Mouse (Mus musculus) lung, embryonic 15.5 days (tissue): Measurements from ENCODE around the gene Sox1. TPM values are rescaled to one million over a fixed set of nuclear protein-coding genes. Genes with fewer than 3 reads are reported as not detected.

Experiments
- ATAC-seq: fragments of 200-750 bp; cut with Nextera tagmentation; 2 replicates; pipeline ENCODE4 v1.8.0; 2017; ENCODE audit warnings: moderate number of reproducible peaks, borderline replicate concordance; ENCODE audit not compliant: low FRiP score, low TSS enrichment; ENCODE audit errors: extremely low read depth
- H3K27ac ChIP-seq: fragments of 300-500 bp; sonication (generic); 2 replicates; pipeline ENCODE4 v1.5.1; 2015; ENCODE audit warnings: moderate library complexity, mild to moderate bottlenecking, inconsistent platforms
- H3K27me3 ChIP-seq: fragments of 300-500 bp; sonication (generic); 2 replicates; pipeline ENCODE4 v1.6.1; 2015; ENCODE audit warnings: inconsistent platforms
- H3K36me3 ChIP-seq: fragments of 300-500 bp; sonication (generic); 2 replicates; pipeline ENCODE4 v1.6.1; 2015; ENCODE audit warnings: inconsistent platforms
- H3K4me1 ChIP-seq: fragments of 300-500 bp; sonication (generic); 2 replicates; pipeline ENCODE4 v1.6.1; 2015; ENCODE audit warnings: inconsistent platforms
- H3K4me2 ChIP-seq: fragments of 300-500 bp; sonication (generic); 2 replicates; pipeline ENCODE4 v1.6.1; 2015; ENCODE audit warnings: inconsistent platforms, mild to moderate bottlenecking, moderate library complexity
- H3K4me3 ChIP-seq: fragments of 300-500 bp; sonication (generic); 2 replicates; pipeline ENCODE4 v1.5.1; 2015; ENCODE audit warnings: mild to moderate bottlenecking, inconsistent platforms
- H3K9ac ChIP-seq: fragments of 300-500 bp; sonication (generic); 2 replicates; pipeline ENCODE4 v1.6.1; 2015; ENCODE audit warnings: inconsistent platforms
- H3K9me3 ChIP-seq: fragments of 300-500 bp; sonication (generic); 2 replicates; pipeline ENCODE4 v1.6.1; 2016; ENCODE audit warnings: inconsistent platforms
- WGBS: fragments of 180-500 bp; shearing (Covaris S2); methylation state at CpG from one replicate; pipeline ENCODE4 v1.1.7; 2015; 5-methylcytosine and 5-hydroxymethylcytosine counted together
- polyA plus RNA-seq: library from polyadenylated mRNA; unstranded; fragments of >200 nt; fragmentation: Nextera tagmentation; extraction: Ambion mirVana; gene quantifications from 2 replicates; pipeline ENCODE4 v1.2.1, GENCODE M21; 2015

Sox1 gene
- polyA plus RNA-seq, 1 experiment from 2014 or later = not detected

- H3K9me3 ChIP-seq = no peaks in the 10 kb centered on the region
- H3K4me1 ChIP-seq = peaks cover 29% of the 10 kb centered on the region
- no peak overlapping the region for H3K9ac ChIP-seq
- H3K4me3 ChIP-seq = peak overlapping the region; percentile 35
- peak overlapping the region; percentile 63 for H3K4me2 ChIP-seq
- WGBS = under 1% methylated on average over 34 of the region's 34 CpGs
- no peaks in the 10 kb centered on the region for H3K36me3 ChIP-seq
- 0 out of 2 replicates have a peak, but pooled peaks have one; percentile 41 for ATAC-seq
- H3K27ac ChIP-seq = no peak overlapping the region
- peaks cover 100% of the 10 kb centered on the region for H3K27me3 ChIP-seq
Measured at GRCm38 (mm10) chr8:12383979-12384890, 10.9 kb upstream of the Sox1 start.

- Histone ChIP-seq H3K9me3 (no peaks in the 10 kb centered on the region), H3K4me1 (peaks cover 29% of the 10 kb centered on the region), H3K36me3 (no peaks in the 10 kb centered on the region), H3K9ac (no peak overlapping the region), H3K27me3 (peaks cover 100% of the 10 kb centered on the region), H3K4me3 (peak overlapping the region; percentile 35), H3K4me2 (peak overlapping the region; percentile 63), H3K27ac (no peak overlapping the region)
- no peak for ATAC-seq
- under 1% methylated on average over 55 of the region's 57 CpGs for WGBS
Measured at GRCm38 (mm10) chr8:12384996-12385685, 10.0 kb upstream of the Sox1 start.

- no peak overlapping the region for H3K27ac ChIP-seq
- H3K9me3 ChIP-seq = no peaks in the 10 kb centered on the region
- ATAC-seq = no peak
- peaks cover 100% of the 10 kb centered on the region for H3K27me3 ChIP-seq
- peaks cover 29% of the 10 kb centered on the region for H3K4me1 ChIP-seq
- peak overlapping the region; percentile 63 for H3K4me2 ChIP-seq
- no peaks in the 10 kb centered on the region for H3K36me3 ChIP-seq
- WGBS = under 1% methylated on average over 73 of the region's 74 CpGs
- peak overlapping the region; percentile 35 for H3K4me3 ChIP-seq
- no peak overlapping the region for H3K9ac ChIP-seq
Measured at GRCm38 (mm10) chr8:12385686-12386488, 9.2 kb upstream of the Sox1 start.

GRCm38 (mm10) chr8:12386530-12387222 is 8.4 kb upstream of the Sox1 start:
- H3K27me3 ChIP-seq = peaks cover 100% of the 10 kb centered on the region
- no peak overlapping the region for H3K4me3 ChIP-seq
- no peaks in the 10 kb centered on the region for H3K9me3 ChIP-seq
- 1% methylated on average over 32 of the region's 32 CpGs for WGBS
- peaks cover 29% of the 10 kb centered on the region for H3K4me1 ChIP-seq
- no peak overlapping the region for H3K9ac ChIP-seq
- H3K4me2 ChIP-seq = no peak overlapping the region; the same call in 1 of the 2 replicates
- H3K36me3 ChIP-seq = no peaks in the 10 kb centered on the region
- no peak overlapping the region for H3K27ac ChIP-seq
- ATAC-seq = no peak

- Histone ChIP-seq H3K4me1 (peaks cover 29% of the 10 kb centered on the region), H3K4me3 (no peak overlapping the region), H3K4me2 (no peak overlapping the region), H3K27ac (no peak overlapping the region), H3K27me3 (peaks cover 100% of the 10 kb centered on the region), H3K9ac (no peak overlapping the region), H3K36me3 (no peaks in the 10 kb centered on the region), H3K9me3 (no peaks in the 10 kb centered on the region)
- 1% methylated on average over 13 of the region's 13 CpGs for WGBS
- ATAC-seq = no peak
Measured at GRCm38 (mm10) chr8:12387223-12387860, 7.8 kb upstream of the Sox1 start.

- Histone ChIP-seq H3K27me3 (peaks cover 100% of the 10 kb centered on the region), H3K4me3 (no peak overlapping the region), H3K36me3 (no peaks in the 10 kb centered on the region), H3K4me1 (peaks cover 29% of the 10 kb centered on the region), H3K27ac (no peak overlapping the region), H3K9me3 (no peaks in the 10 kb centered on the region), H3K4me2 (no peak overlapping the region), H3K9ac (no peak overlapping the region)
- ATAC-seq = no peak
- WGBS = 6% methylated on average over 4 of the region's 4 CpGs
Measured at GRCm38 (mm10) chr8:12387901-12388300, 7.2 kb upstream of the Sox1 start.

GRCm38 (mm10) chr8:12388390-12389115 is 6.5 kb upstream of the Sox1 start:
- peaks cover 100% of the 10 kb centered on the region for H3K27me3 ChIP-seq
- WGBS = 4% methylated on average over 10 of the region's 10 CpGs
- H3K4me3 ChIP-seq = no peak overlapping the region
- no peak for ATAC-seq
- no peaks in the 10 kb centered on the region for H3K36me3 ChIP-seq
- H3K4me1 ChIP-seq = peaks cover 26% of the 10 kb centered on the region
- no peak overlapping the region for H3K4me2 ChIP-seq
- H3K27ac ChIP-seq = no peak overlapping the region
- no peak overlapping the region for H3K9ac ChIP-seq
- no peaks in the 10 kb centered on the region for H3K9me3 ChIP-seq

GRCm38 (mm10) chr8:12389116-12389471 is 6.0 kb upstream of the Sox1 start:
- H3K4me1 ChIP-seq = peaks cover 21% of the 10 kb centered on the region
- H3K4me2 ChIP-seq = no peak overlapping the region
- ATAC-seq = no peak
- 3% methylated on average over 5 of the region's 5 CpGs for WGBS
- H3K9me3 ChIP-seq = no peaks in the 10 kb centered on the region
- H3K4me3 ChIP-seq = no peak overlapping the region
- peaks cover 100% of the 10 kb centered on the region for H3K27me3 ChIP-seq
- no peak overlapping the region for H3K27ac ChIP-seq
- H3K36me3 ChIP-seq = no peaks in the 10 kb centered on the region
- no peak overlapping the region for H3K9ac ChIP-seq

- Histone ChIP-seq H3K9ac (no peak overlapping the region), H3K27me3 (peaks cover 100% of the 10 kb centered on the region), H3K27ac (no peak overlapping the region), H3K36me3 (no peaks in the 10 kb centered on the region), H3K4me3 (no peak overlapping the region), H3K4me1 (peaks cover 15% of the 10 kb centered on the region), H3K4me2 (no peak overlapping the region), H3K9me3 (no peaks in the 10 kb centered on the region)
- WGBS = 2% methylated on average over 29 of the region's 29 CpGs
- no peak for ATAC-seq
Measured at GRCm38 (mm10) chr8:12389801-12390639, 5.1 kb upstream of the Sox1 start.
